Mouse (Mus musculus): ENCODE results near the gene Kcnk5. TPM values are rescaled to one million over a fixed set of nuclear protein-coding genes. Genes with fewer than 3 reads are reported as not detected.

The Kcnk5 gene
- total and polyA plus RNA-seq, 3 experiments = 8.7 to 12.5 (median 11.7) TPM

- Histone ChIP-seq H3K27me3 (replicated peaks) (no peaks in the 10 kb centered on the region), H3K36me3 (replicated peaks in 1 of 2; ENCODE audit: control insufficient read depth in 1 of 2, insufficient read depth in 1 of 2, low read length in 1 of 2) (no peaks in the 10 kb centered on the region), H3K4me2 (ENCODE audit: insufficient read depth, low read depth, poor library complexity, severe bottlenecking) (no peak overlapping the region), H3K4me1 (ENCODE audit: control insufficient read depth in 1 of 2, insufficient read depth in 2 of 2) (peaks cover 4 to 12% of the 10 kb centered on the region in 2 experiments), H3K9me3 (replicated peaks; ENCODE audit: low read length) (no peaks in the 10 kb centered on the region), H3K79me2 (replicated peaks; ENCODE audit: control insufficient read depth, extremely low read depth, insufficient read depth, poor library complexity, severe bottlenecking) (no peaks in the 10 kb centered on the region), H3K4me3 (replicated peaks in 1 of 3; ENCODE audit: low read depth in 2 of 3, low read length in 2 of 3, poor library complexity in 1 of 3) (no peak overlapping the region), H3K27ac (ENCODE audit: insufficient read depth, low read depth) (no peak overlapping the region), H3K9ac (ENCODE audit: insufficient read depth, low read depth) (no peak overlapping the region)
- no peak for DNase-seq (ENCODE audit: extremely low read depth)
- no peak for TF ChIP-seq CTCF (conservative IDR thresholded peaks at IDR 0.05 in 1 of 2, IDR thresholded peaks at IDR 0.05 in 1 of 2; ENCODE audit: low read depth in 2 of 2, low read length in 2 of 2)
- TF ChIP-seq PAX5 (IDR thresholded peaks at IDR 0.05; ENCODE audit: low read length) = no peak
- TF ChIP-seq POLR2AphosphoS2 (IDR thresholded peaks at IDR 0.05; ENCODE audit: low read depth, low read length) = no peak
- TF ChIP-seq GABPA (IDR thresholded peaks at IDR 0.05; ENCODE audit: insufficient replicate concordance, low read depth, low read length) = no peak
- TF ChIP-seq SIN3A (IDR thresholded peaks at IDR 0.05; ENCODE audit: low read length) = no peak
- no peak for TF ChIP-seq RCOR1 (conservative IDR thresholded peaks at IDR 0.05; ENCODE audit: low read depth, low read length)
- TF ChIP-seq ZNF384 (IDR thresholded peaks at IDR 0.05; ENCODE audit: low read depth, low read length) = no peak
- no peak for TF ChIP-seq JUN (IDR thresholded peaks at IDR 0.05; ENCODE audit: insufficient read depth, low read depth, low read length)
- dilution Hi-C loops (cut with MboI; ENCODE audit: extremely low pct_ligation_motif_present, extremely low pct_unique_long_range_greater_than_20kb, low sequenced_read_pairs) = no loop called here
- in situ Hi-C loops (cut with MboI; ENCODE audit: low pct_ligation_motif_present, low pct_unique_long_range_greater_than_20kb, low sequenced_read_pairs) = no loop called here
Observed at GRCm38 (mm10) chr14:20205747-20206146, 24.1 kb upstream of the Kcnk5 start.

GRCm38 (mm10) chr14:20203301-20203700 is 21.7 kb upstream of the Kcnk5 start:
- Histone ChIP-seq H3K27me3 (replicated peaks) (no peaks in the 10 kb centered on the region), H3K27ac (ENCODE audit: insufficient read depth, low read depth) (no peak overlapping the region), H3K4me1 (ENCODE audit: control insufficient read depth in 1 of 2, insufficient read depth in 2 of 2) (peaks cover 4 to 11% of the 10 kb centered on the region in 2 experiments), H3K9me3 (replicated peaks; ENCODE audit: low read length) (no peaks in the 10 kb centered on the region), H3K4me2 (ENCODE audit: insufficient read depth, low read depth, poor library complexity, severe bottlenecking) (no peak overlapping the region), H3K36me3 (replicated peaks in 1 of 2; ENCODE audit: control insufficient read depth in 1 of 2, insufficient read depth in 1 of 2, low read length in 1 of 2) (no peaks in the 10 kb centered on the region), H3K79me2 (replicated peaks; ENCODE audit: control insufficient read depth, extremely low read depth, insufficient read depth, poor library complexity, severe bottlenecking) (no peaks in the 10 kb centered on the region), H3K4me3 (replicated peaks in 1 of 3; ENCODE audit: low read depth in 2 of 3, low read length in 2 of 3, poor library complexity in 1 of 3) (no peak overlapping the region), H3K9ac (ENCODE audit: insufficient read depth, low read depth) (no peak overlapping the region)
- dilution Hi-C loops (cut with MboI; ENCODE audit: extremely low pct_ligation_motif_present, extremely low pct_unique_long_range_greater_than_20kb, low sequenced_read_pairs) (no loop called here), in situ Hi-C loops (cut with MboI; ENCODE audit: low pct_ligation_motif_present, low pct_unique_long_range_greater_than_20kb, low sequenced_read_pairs) (no loop called here)
- no peak for TF ChIP-seq UBTF (IDR thresholded peaks at IDR 0.05; ENCODE audit: low read depth, low read length)
- TF ChIP-seq ZKSCAN1 (IDR thresholded peaks at IDR 0.05; ENCODE audit: borderline replicate concordance, low read depth, low read length) = no peak
- TF ChIP-seq BHLHE40 (IDR thresholded peaks at IDR 0.05; ENCODE audit: low read depth, low read length) = no peak
- TF ChIP-seq MAFK (IDR thresholded peaks at IDR 0.05; ENCODE audit: insufficient replicate concordance, low read length) = no peak
- TF ChIP-seq TCF12 (IDR thresholded peaks at IDR 0.05; ENCODE audit: low read depth, low read length) = no peak
- no peak for TF ChIP-seq ZNF384 (IDR thresholded peaks at IDR 0.05; ENCODE audit: low read depth, low read length)
- peak; percentile 29 for DNase-seq (ENCODE audit: extremely low read depth)

- Histone ChIP-seq H3K4me1 (ENCODE audit: control insufficient read depth in 1 of 2, insufficient read depth in 2 of 2) (peaks cover 4 to 10% of the 10 kb centered on the region in 2 experiments), H3K9me3 (replicated peaks; ENCODE audit: low read length) (no peaks in the 10 kb centered on the region), H3K9ac (ENCODE audit: insufficient read depth, low read depth) (no peak overlapping the region), H3K79me2 (replicated peaks; ENCODE audit: control insufficient read depth, extremely low read depth, insufficient read depth, poor library complexity, severe bottlenecking) (no peaks in the 10 kb centered on the region), H3K36me3 (replicated peaks in 1 of 2; ENCODE audit: control insufficient read depth in 1 of 2, insufficient read depth in 1 of 2, low read length in 1 of 2) (no peaks in the 10 kb centered on the region), H3K4me3 (replicated peaks in 1 of 3; ENCODE audit: low read depth in 2 of 3, low read length in 2 of 3, poor library complexity in 1 of 3) (no peak overlapping the region), H3K4me2 (ENCODE audit: insufficient read depth, low read depth, poor library complexity, severe bottlenecking) (no peak overlapping the region), H3K27ac (ENCODE audit: insufficient read depth, low read depth) (no peak overlapping the region), H3K27me3 (replicated peaks) (no peaks in the 10 kb centered on the region)
- no peak for DNase-seq (ENCODE audit: extremely low read depth)
- no peak for TF ChIP-seq IRF4 (IDR thresholded peaks at IDR 0.05; ENCODE audit: low read depth, low read length)
- no peak for TF ChIP-seq SIN3A (IDR thresholded peaks at IDR 0.05; ENCODE audit: low read length)
- no peak for TF ChIP-seq PAX5 (IDR thresholded peaks at IDR 0.05; ENCODE audit: low read length)
- no peak for TF ChIP-seq GABPA (IDR thresholded peaks at IDR 0.05; ENCODE audit: insufficient replicate concordance, low read depth, low read length)
- TF ChIP-seq BHLHE40 (IDR thresholded peaks at IDR 0.05; ENCODE audit: low read depth, low read length) = no peak
- dilution Hi-C loops (cut with MboI; ENCODE audit: extremely low pct_ligation_motif_present, extremely low pct_unique_long_range_greater_than_20kb, low sequenced_read_pairs) = no loop called here
- in situ Hi-C loops (cut with MboI; ENCODE audit: low pct_ligation_motif_present, low pct_unique_long_range_greater_than_20kb, low sequenced_read_pairs) = no loop called here
Observed at GRCm38 (mm10) chr14:20202655-20203181, 21.1 kb upstream of the Kcnk5 start.

Measured in CH12.LX (cell line).